Mouse (Mus musculus) cerebellum, adult 2 months (tissue): ENCODE results near the gene A030014E15Rik. TPM values are rescaled to one million over a fixed set of nuclear protein-coding genes. Genes with fewer than 3 reads are reported as not detected.

Source experiments
- DNase-seq, 2 experiments: peaks; one replicate each; pipeline ENCODE4 v3.0.0; 2021
- H3K27ac ChIP-seq: fragments of 200-500 bp; 2 replicates; pipeline ENCODE4 v1.5.1; 2012; ENCODE audit warnings: low read length, control low read depth, inconsistent platforms; ENCODE audit not compliant: insufficient read depth
- H3K27me3 ChIP-seq: fragments of 200-500 bp; 2 replicates; pipeline ENCODE4 v1.6.1; 2012; ENCODE audit warnings: inconsistent platforms, mild to moderate bottlenecking, low read length, moderate library complexity; ENCODE audit not compliant: control insufficient read depth, insufficient read depth
- H3K4me1 ChIP-seq: fragments of 200-500 bp; 2 replicates; pipeline ENCODE4 v1.6.1; 2011; ENCODE audit warnings: low read length; ENCODE audit not compliant: control insufficient read depth, insufficient read depth
- H3K4me3 ChIP-seq: fragments of 200-500 bp; replicated peaks from 2 replicates; pipeline ENCODE3; 2011; ENCODE audit warnings: mild to moderate bottlenecking, low read depth, low read length, control low read depth; ENCODE audit not compliant: insufficient read depth
- CTCF ChIP-seq: fragments of 200-500 bp; IDR thresholded peaks from 2 replicates; pipeline ENCODE4 v1.5.1; 2011; ENCODE audit warnings: low read depth, mild to moderate bottlenecking, control low read depth, low read length, moderate library complexity, borderline replicate concordance; ENCODE audit not compliant: insufficient read depth
- POLR2A ChIP-seq: fragments of 200-500 bp; IDR thresholded peaks from 2 replicates; pipeline ENCODE4 v1.6.1; 2011; ENCODE audit warnings: low read length, control low read depth, borderline replicate concordance; ENCODE audit not compliant: insufficient read depth
- WGBS: fragments of 180-500 bp; shearing (Covaris S2); methylation state at CpG from one replicate; pipeline ENCODE4 v1.1.7; 2018; 5-methylcytosine and 5-hydroxymethylcytosine counted together
- polyA plus RNA-seq: library from polyadenylated mRNA; depleted of rRNA; stranded (reverse); fragments of >200 nt; gene quantifications from 2 replicates; pipeline ENCODE4 v1.2.3, GENCODE M21; 2012; rRNA removed

A030014E15Rik gene
- polyA plus RNA-seq, 1 experiment = 0.20 TPM

DNA sequence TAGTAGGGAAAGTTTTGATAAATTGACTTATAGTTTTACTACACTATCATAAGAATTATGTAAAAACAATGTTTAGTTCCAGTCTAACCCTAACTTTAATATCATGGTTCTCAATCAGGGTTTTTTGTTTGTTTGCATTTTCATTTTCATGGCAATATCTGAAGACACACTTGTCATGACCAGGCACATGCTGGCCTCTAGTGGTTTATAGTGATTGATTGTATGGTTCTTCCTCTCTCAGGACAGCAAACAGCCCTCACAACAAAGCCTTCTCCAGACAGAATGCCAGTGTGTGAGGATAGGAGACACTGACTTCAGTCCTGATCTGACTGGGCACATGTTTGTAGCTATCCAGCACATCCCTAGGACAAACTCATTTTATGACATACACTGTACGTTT is 48.5 kb downstream of the A030014E15Rik start:
- WGBS = 97% methylated on average over 1 of the region's 1 CpGs
- no peak for TF ChIP-seq POLR2A
- TF ChIP-seq CTCF = no peak

GRCm38 (mm10) chr1:82973901-82974300 is 49.2 kb downstream of the A030014E15Rik start:
- Histone ChIP-seq H3K4me3 (no peak overlapping the region), H3K27ac (peak overlapping the region; percentile 13; the same call in 1 of the 2 replicates), H3K27me3 (no peaks in the 10 kb centered on the region), H3K4me1 (no peaks in the 10 kb centered on the region)
- no peak for DNase-seq
- no peak for TF ChIP-seq POLR2A
- TF ChIP-seq CTCF = no peak
- 73% methylated on average over 6 of the region's 6 CpGs for WGBS

More for the DNA sequence above, 48.5 kb downstream of the A030014E15Rik start:
- Histone ChIP-seq H3K27me3 (no peaks in the 10 kb centered on the region), H3K27ac (no peak overlapping the region), H3K4me1 (no peaks in the 10 kb centered on the region), H3K4me3 (no peak overlapping the region)
- no peak for DNase-seq

GRCm38 (mm10) chr1:82974342-82974741 is 49.6 kb downstream of the A030014E15Rik start:
- no peak for TF ChIP-seq POLR2A
- no peak for TF ChIP-seq CTCF
- peak overlapping the region; percentile 13; the same call in 1 of the 2 replicates for H3K27ac ChIP-seq
- H3K4me1 ChIP-seq = no peaks in the 10 kb centered on the region
- WGBS = 90% methylated on average over 9 of the region's 9 CpGs
- H3K27me3 ChIP-seq = no peaks in the 10 kb centered on the region
- no peak overlapping the region for H3K4me3 ChIP-seq
- no peak for DNase-seq

Other genes starting within 250 kb of the A030014E15Rik start
- gene Mff, start 200.0 kb upstream of the A030014E15Rik start, polyA plus RNA-seq = 396 and 404 TPM in 2 replicates
- not detected in 2 replicates for gene Tm4sf20, start 156.5 kb upstream of the A030014E15Rik start, polyA plus RNA-seq
- not detected in 2 replicates for gene Gm47791, start 153.7 kb upstream of the A030014E15Rik start, polyA plus RNA-seq
- gene Agfg1, start 85.4 kb upstream of the A030014E15Rik start, polyA plus RNA-seq = 43.1 and 47.2 TPM in 2 replicates
- gene A030005L19Rik, start 11.6 kb upstream of the A030014E15Rik start, polyA plus RNA-seq = 2.3 and 2.7 TPM in 2 replicates
- gene Gm6217, start 6.5 kb downstream of the A030014E15Rik start, polyA plus RNA-seq = not detected in 2 replicates
- not detected in 2 replicates for gene A030003K21Rik, start 18.5 kb downstream of the A030014E15Rik start, polyA plus RNA-seq
- not detected in 2 replicates for gene Gm7544, start 31.1 kb downstream of the A030014E15Rik start, polyA plus RNA-seq
- gene Gm47955, start 35.4 kb downstream of the A030014E15Rik start, polyA plus RNA-seq = not detected in 2 replicates
- gene Gm47959, start 75.6 kb downstream of the A030014E15Rik start, polyA plus RNA-seq = not detected in 2 replicates
- gene Slc19a3, start 113.5 kb downstream of the A030014E15Rik start, polyA plus RNA-seq = 3.5 and 4.4 TPM in 2 replicates
- not detected in 2 replicates for gene Krtap28-10, start 117.6 kb downstream of the A030014E15Rik start, polyA plus RNA-seq
- not detected in 2 replicates for gene Gm47969, start 120.0 kb downstream of the A030014E15Rik start, polyA plus RNA-seq
- gene A030005K14Rik, start 134.5 kb downstream of the A030014E15Rik start, polyA plus RNA-seq = not detected in 2 replicates
- gene Krtap28-13, start 136.0 kb downstream of the A030014E15Rik start, polyA plus RNA-seq = not detected in 2 replicates
- gene Ccl20, start 191.8 kb downstream of the A030014E15Rik start, polyA plus RNA-seq = not detected in 2 replicates
- 0.46 and 0.74 TPM in 2 replicates for gene Daw1, start 234.8 kb downstream of the A030014E15Rik start, polyA plus RNA-seq